ENCODE assay signal across 15 mouse cellular contexts in genomic region chr16:9711398-9711797, GRCm38 (mm10).
"Had no signal": no experiment of that assay in that cellular context is flagged by ENCODE, and none has a peak within 500 bp of the region (broad histone marks: within the 10 kb centered on the region; RNA-seq: fewer than 3 reads in every experiment).

No protein-coding gene starts in this region.

- H3K4me3 ChIP-seq: lung, embryonic 15.5 days; megakaryocyte, embryonic 14.5 days; midbrain, embryonic 13.5 days; midbrain, embryonic 15.5 days; neural tube, embryonic 12.5 days; stomach, embryonic 15.5 days had no signal

- H3K27ac ChIP-seq: lung, embryonic 15.5 days; macrophage; midbrain, embryonic 13.5 days; midbrain, embryonic 15.5 days; neural tube, embryonic 12.5 days; stomach, embryonic 15.5 days; stomach, postnatal 0 days had no signal

- DNase-seq: lung, adult 2 months; lung, postnatal 14 days; lung, postnatal 36 days; right cerebral cortex, postnatal 14 days; thymus, adult 2 months; thymus, postnatal 25 days; thymus, postnatal 4 days had no signal
